Mouse (Mus musculus) heart, postnatal 0 days (tissue): Measurements from ENCODE around the gene Taf1c.

Experiments
- CTCF ChIP-seq: IDR thresholded peaks from 2 replicates; pipeline ENCODE4 v1.5.1; 2016; ENCODE audit warnings: antibody characterized with exemption, control low read depth, low read depth
- EP300 ChIP-seq: IDR thresholded peaks from 2 replicates; pipeline ENCODE4 v1.6.1; 2016; ENCODE audit warnings: antibody characterized with exemption, low read depth

DNA sequence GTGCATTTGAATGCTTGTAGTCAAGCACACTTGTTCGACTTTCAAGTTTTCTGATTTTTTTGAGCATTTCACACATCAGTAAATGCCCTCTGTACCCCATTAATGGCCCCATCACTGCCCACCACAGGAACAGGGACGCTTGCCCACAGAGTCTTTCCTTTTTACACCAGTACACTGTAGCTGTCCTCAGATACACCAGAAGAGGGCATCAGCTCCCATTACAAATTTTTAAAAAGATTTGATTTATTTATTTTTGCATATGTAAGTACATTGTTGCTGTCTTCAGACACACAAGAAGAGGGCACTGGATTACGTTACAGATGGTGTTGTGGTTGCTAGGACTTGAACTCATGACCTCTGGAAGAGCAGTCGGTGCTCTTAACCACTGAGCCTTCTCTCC lies 16.7 kb downstream of the Taf1c start:
- TF ChIP-seq CTCF: no peak
- TF ChIP-seq EP300: no peak
